Mouse (Mus musculus) stomach, postnatal 0 days (tissue): ENCODE measurements around the gene Morc4.

ENCODE experiments used
- CTCF ChIP-seq: IDR thresholded peaks from 2 replicates; pipeline ENCODE4 v1.5.1; 2016; ENCODE audit warnings: antibody characterized with exemption, low read depth, mild to moderate bottlenecking, moderate library complexity
- EP300 ChIP-seq: optimal IDR thresholded peaks from 2 replicates; pipeline ENCODE3; 2016; ENCODE audit warnings: antibody characterized with exemption

DNA sequence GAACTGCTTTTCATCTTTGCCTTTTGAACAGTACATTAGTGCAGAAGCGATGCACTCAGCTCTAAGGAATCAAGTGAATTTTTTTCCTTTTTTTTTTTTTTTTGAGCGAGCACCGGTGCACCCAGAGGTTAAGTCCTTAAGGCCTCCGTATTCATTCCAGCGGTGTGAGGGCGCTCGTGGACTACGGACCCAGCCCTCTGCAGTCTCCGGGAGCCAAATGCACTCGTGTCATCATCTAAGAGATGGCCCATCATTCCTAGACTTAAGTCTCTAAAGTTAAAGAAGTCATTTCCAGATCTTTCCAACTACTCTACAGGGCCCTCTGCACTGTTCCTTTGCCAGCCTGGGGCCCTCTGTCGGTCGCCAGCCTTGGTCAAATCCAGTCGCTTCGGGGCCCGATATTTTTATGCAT is 1.2 kb downstream of the Morc4 start:
- peak; percentile 58 for TF ChIP-seq CTCF
- no peak for TF ChIP-seq EP300
